Mouse (Mus musculus) thymus, adult 2 months (tissue): ENCODE results near the gene Slc9b1. TPM values are rescaled to one million over a fixed set of nuclear protein-coding genes. Genes with fewer than 3 reads are reported as not detected.

Experiments used
- DNase-seq: peaks from one replicate; pipeline ENCODE4 v3.0.0; 2021
- H3K27ac ChIP-seq: fragments of 200-500 bp; 2 replicates; pipeline ENCODE4 v1.5.1; 2012; ENCODE audit warnings: low read length, control low read depth; ENCODE audit not compliant: control insufficient read depth, insufficient read depth
- H3K27me3 ChIP-seq: fragments of 200-500 bp; 2 replicates; pipeline ENCODE4 v1.6.1; 2012; ENCODE audit warnings: mild to moderate bottlenecking, low read length, moderate library complexity, mixed read lengths; ENCODE audit not compliant: control insufficient read depth, insufficient read depth
- H3K36me3 ChIP-seq: fragments of 200-500 bp; 2 replicates; pipeline ENCODE4 v1.6.1; 2012; ENCODE audit warnings: mild to moderate bottlenecking, low read length, moderate library complexity; ENCODE audit not compliant: control insufficient read depth, insufficient read depth
- H3K4me1 ChIP-seq: fragments of 200-500 bp; replicated peaks from 2 replicates; pipeline ENCODE4 v1.6.1; 2012; ENCODE audit warnings: low read length; ENCODE audit not compliant: control insufficient read depth, insufficient read depth
- H3K4me3 ChIP-seq: fragments of 200-500 bp; 2 replicates; pipeline ENCODE4 v1.5.1; 2012; ENCODE audit warnings: mild to moderate bottlenecking, low read length, control low read depth, moderate library complexity; ENCODE audit not compliant: control insufficient read depth, insufficient read depth
- CTCF ChIP-seq: fragments of 200-500 bp; IDR thresholded peaks from 2 replicates; pipeline ENCODE4 v1.5.1; 2012; ENCODE audit warnings: mild to moderate bottlenecking, control low read depth, low read length, moderate library complexity, borderline replicate concordance; ENCODE audit not compliant: control insufficient read depth, poor library complexity, insufficient read depth; ENCODE audit errors: extremely low read depth
- POLR2A ChIP-seq: fragments of 200-500 bp; IDR thresholded peaks from 2 replicates; pipeline ENCODE4 v1.6.1; 2012; ENCODE audit warnings: mild to moderate bottlenecking, low read length, control low read depth, moderate library complexity; ENCODE audit not compliant: control insufficient read depth, poor library complexity, insufficient read depth; ENCODE audit errors: extremely low read depth
- WGBS: fragments of 180-500 bp; shearing (Covaris S2); methylation state at CpG from one replicate; pipeline ENCODE4 v1.1.7; 2018; 5-methylcytosine and 5-hydroxymethylcytosine counted together
- polyA plus RNA-seq: library from polyadenylated mRNA; depleted of rRNA; stranded (reverse); fragments of >200 nt; gene quantifications from 2 replicates; pipeline ENCODE4 v1.2.3, GENCODE M21; 2012

Gene Slc9b1
- polyA plus RNA-seq, 1 experiment, result not detected

GRCm38 (mm10) chr3:135437758-135438495, 90.1 kb downstream of the Slc9b1 start, which contains the start of gene Ube2d3:
Ube2d3 (plus strand) TSS chr3:135438149.
- Histone ChIP-seq H3K27me3 (no peaks in the 10 kb centered on the region), H3K4me3 (peak within 1 kb of the TSS; percentile 82), H3K4me1 (no peaks in the 10 kb centered on the region), H3K36me3 (peaks cover 3% of the 10 kb centered on the region; the same call in 1 of the 2 replicates), H3K27ac (peak within 1 kb of the TSS; percentile 92)
- WGBS, result under 1% methylated on average over 53 of the region's 56 CpGs
- DNase-seq, result peak; percentile 99
- TF ChIP-seq CTCF (peak; percentile 10; the same call in 1 of the 2 replicates), POLR2A (peak; percentile 78)

- Histone ChIP-seq H3K27me3 (no peaks in the 10 kb centered on the region), H3K36me3 (peaks cover 9% of the 10 kb centered on the region), H3K4me1 (no peaks in the 10 kb centered on the region), H3K27ac (peak overlapping the region; percentile 92), H3K4me3 (peak overlapping the region; percentile 82)
- 0% methylated on average over 43 of the region's 50 CpGs for WGBS
- TF ChIP-seq CTCF (no peak; the same call in 1 of the 2 replicates), POLR2A (peak; percentile 86)
- DNase-seq, result peak; percentile 91
These were observed 90.7 kb downstream of the Slc9b1 start for GRCm38 (mm10) chr3:135438531-135438912.

GRCm38 (mm10) chr3:135438913-135439531, 91.2 kb downstream of the Slc9b1 start:
- Histone ChIP-seq H3K4me1 (no peaks in the 10 kb centered on the region), H3K4me3 (peak overlapping the region; percentile 82), H3K27ac (peak overlapping the region; percentile 92), H3K27me3 (no peaks in the 10 kb centered on the region), H3K36me3 (peaks cover 14% of the 10 kb centered on the region)
- no peak for TF ChIP-seq CTCF
- TF ChIP-seq POLR2A, result peak; percentile 67
- DNase-seq, result peak; percentile 87
- WGBS, result 2% methylated on average over 55 of the region's 76 CpGs

GRCm38 (mm10) chr3:135439651-135440050, 91.8 kb downstream of the Slc9b1 start:
- no peak for TF ChIP-seq CTCF
- TF ChIP-seq POLR2A, result no peak; the same call in 1 of the 2 replicates
- DNase-seq, result no peak
- H3K4me3 ChIP-seq, result peak overlapping the region; percentile 82
- H3K27me3 ChIP-seq, result no peaks in the 10 kb centered on the region
- H3K36me3 ChIP-seq, result peaks cover 14% of the 10 kb centered on the region
- WGBS, result under 1% methylated on average over 15 of the region's 15 CpGs
- H3K4me1 ChIP-seq, result no peaks in the 10 kb centered on the region
- peak overlapping the region; percentile 92 for H3K27ac ChIP-seq

- H3K27ac ChIP-seq, result peak overlapping the region; percentile 92
- no peaks in the 10 kb centered on the region for H3K4me1 ChIP-seq
- no peak for TF ChIP-seq CTCF
- TF ChIP-seq POLR2A, result no peak
- peak; percentile 57 for DNase-seq
- H3K27me3 ChIP-seq, result no peaks in the 10 kb centered on the region
- under 1% methylated on average over 7 of the region's 7 CpGs for WGBS
- peak overlapping the region; percentile 82 for H3K4me3 ChIP-seq
- peaks cover 14% of the 10 kb centered on the region for H3K36me3 ChIP-seq
These were observed 92.4 kb downstream of the Slc9b1 start for GRCm38 (mm10) chr3:135440221-135440620.

GRCm38 (mm10) chr3:135440621-135441020, 92.8 kb downstream of the Slc9b1 start:
- Histone ChIP-seq H3K4me3 (no peak overlapping the region), H3K27ac (no peak overlapping the region; the same call in 1 of the 2 replicates), H3K27me3 (no peaks in the 10 kb centered on the region), H3K4me1 (no peaks in the 10 kb centered on the region), H3K36me3 (peaks cover 14% of the 10 kb centered on the region)
- no peak for DNase-seq
- WGBS, result 9% methylated on average over 10 of the region's 10 CpGs
- TF ChIP-seq POLR2A, result no peak
- no peak for TF ChIP-seq CTCF
